Mouse (Mus musculus) frontal cortex, postnatal 10 days (tissue): ENCODE data around the gene Nt5c2.

Source experiments
- DNase-seq, 2 experiments: peaks; one replicate each; pipeline ENCODE4 v3.0.0; 2022; ENCODE audit warnings: low spot score in 2 of 2, mixed read lengths in 1 of 2

Nt5c2 gene

GRCm38 (mm10) chr19:46966330-46966729 is 48.6 kb downstream of the Nt5c2 start:
- no peak for DNase-seq

- DNase-seq, result no peak
These were observed 49.5 kb downstream of the Nt5c2 start for GRCm38 (mm10) chr19:46965496-46965895.

GRCm38 (mm10) chr19:46964353-46964752 is 50.6 kb downstream of the Nt5c2 start:
- DNase-seq, result no peak

GRCm38 (mm10) chr19:46963440-46963839 is 51.5 kb downstream of the Nt5c2 start:
- DNase-seq, result no peak

GRCm38 (mm10) chr19:46962841-46963240 is 52.1 kb downstream of the Nt5c2 start:
- DNase-seq, result no peak

- DNase-seq, result peak; percentile 44 to 59
These were observed 52.7 kb downstream of the Nt5c2 start for GRCm38 (mm10) chr19:46962171-46962772.

GRCm38 (mm10) chr19:46961652-46962051 is 53.3 kb downstream of the Nt5c2 start:
- peak; percentile 79 to 86 for DNase-seq

GRCm38 (mm10) chr19:46961047-46961651 is 53.8 kb downstream of the Nt5c2 start:
- DNase-seq, result no peak

GRCm38 (mm10) chr19:46960101-46961046 is 54.6 kb downstream of the Nt5c2 start:
- no peak for DNase-seq

- no peak for DNase-seq
These were observed 55.4 kb downstream of the Nt5c2 start for GRCm38 (mm10) chr19:46959536-46959935.

- DNase-seq, result no peak
These were observed 56.4 kb downstream of the Nt5c2 start for GRCm38 (mm10) chr19:46958566-46958965.

- DNase-seq, result no peak
These were observed 57.0 kb downstream of the Nt5c2 start for GRCm38 (mm10) chr19:46957971-46958370.

GRCm38 (mm10) chr19:46957001-46957400 is 58.0 kb downstream of the Nt5c2 start:
- no peak for DNase-seq

GRCm38 (mm10) chr19:46956410-46956809 is 58.5 kb downstream of the Nt5c2 start:
- no peak for DNase-seq

- no peak for DNase-seq
These were observed 59.3 kb downstream of the Nt5c2 start for GRCm38 (mm10) chr19:46955630-46956029.

- no peak for DNase-seq
These were observed 61.4 kb downstream of the Nt5c2 start for GRCm38 (mm10) chr19:46953536-46953935.

GRCm38 (mm10) chr19:46952986-46953385 is 62.0 kb downstream of the Nt5c2 start:
- peak in 1 of 2 experiments; percentile 4 for DNase-seq

- no peak for DNase-seq
These were observed 70.6 kb downstream of the Nt5c2 start for GRCm38 (mm10) chr19:46944341-46944740.

GRCm38 (mm10) chr19:46937173-46937572 is 77.8 kb downstream of the Nt5c2 start:
- no peak for DNase-seq

GRCm38 (mm10) chr19:46934025-46934424 is 80.9 kb downstream of the Nt5c2 start:
- no peak for DNase-seq

GRCm38 (mm10) chr19:46932608-46933007 is 82.3 kb downstream of the Nt5c2 start:
- no peak for DNase-seq

- DNase-seq, result no peak
These were observed 84.9 kb downstream of the Nt5c2 start for GRCm38 (mm10) chr19:46930026-46930425.
